Mouse (Mus musculus): ENCODE results near the gene Cep68. TPM values are rescaled to one million over a fixed set of nuclear protein-coding genes. Genes with fewer than 3 reads are reported as not detected.

The Cep68 gene
- polyA plus RNA-seq, 1 experiment, result 15.5 TPM

GRCm38 (mm10) chr11:20204870-20205446, 44.3 kb downstream of the Cep68 start:
- DNase-seq (ENCODE audit: low read depth), result no peak

GRCm38 (mm10) chr11:20204321-20204720, 44.9 kb downstream of the Cep68 start:
- no peak for DNase-seq (ENCODE audit: low read depth)

DNA sequence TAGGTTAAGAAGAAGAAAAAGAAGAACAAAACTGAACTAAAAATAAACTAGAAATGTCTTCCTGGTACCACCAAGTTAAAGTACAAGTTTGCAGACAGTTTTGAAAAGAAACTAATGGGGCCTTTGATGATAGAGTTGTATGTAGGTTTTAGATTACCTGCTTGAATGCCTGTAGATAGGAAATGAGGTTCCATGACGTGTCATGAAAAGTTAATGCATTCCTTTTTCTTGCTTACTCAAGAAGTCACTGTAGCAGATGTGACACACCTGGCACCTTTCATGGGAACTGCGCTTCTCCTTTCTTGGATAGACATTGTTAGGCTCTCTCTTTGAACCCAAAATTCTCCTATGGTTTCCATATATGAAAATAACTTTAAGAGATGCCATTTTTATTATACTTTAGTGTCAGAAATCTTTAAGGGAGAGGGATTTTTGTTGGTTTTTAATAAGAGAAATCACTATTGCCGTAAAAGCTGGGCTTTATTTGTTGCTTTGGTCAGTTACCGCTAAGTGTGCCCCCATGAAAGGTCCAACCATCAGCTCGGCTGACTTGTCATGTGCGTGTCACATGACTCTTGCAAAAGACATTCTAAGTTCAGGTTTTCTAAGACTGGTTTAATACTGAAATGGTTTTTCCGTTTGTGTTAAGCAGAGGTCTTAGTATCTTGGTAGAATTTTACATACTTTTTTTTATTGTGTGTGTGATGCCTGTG, 46.8 kb downstream of the Cep68 start:
- no peak for DNase-seq (ENCODE audit: low read depth)

GRCm38 (mm10) chr11:20201661-20202101, 47.5 kb downstream of the Cep68 start:
- DNase-seq (ENCODE audit: low read depth), result no peak

DNA sequence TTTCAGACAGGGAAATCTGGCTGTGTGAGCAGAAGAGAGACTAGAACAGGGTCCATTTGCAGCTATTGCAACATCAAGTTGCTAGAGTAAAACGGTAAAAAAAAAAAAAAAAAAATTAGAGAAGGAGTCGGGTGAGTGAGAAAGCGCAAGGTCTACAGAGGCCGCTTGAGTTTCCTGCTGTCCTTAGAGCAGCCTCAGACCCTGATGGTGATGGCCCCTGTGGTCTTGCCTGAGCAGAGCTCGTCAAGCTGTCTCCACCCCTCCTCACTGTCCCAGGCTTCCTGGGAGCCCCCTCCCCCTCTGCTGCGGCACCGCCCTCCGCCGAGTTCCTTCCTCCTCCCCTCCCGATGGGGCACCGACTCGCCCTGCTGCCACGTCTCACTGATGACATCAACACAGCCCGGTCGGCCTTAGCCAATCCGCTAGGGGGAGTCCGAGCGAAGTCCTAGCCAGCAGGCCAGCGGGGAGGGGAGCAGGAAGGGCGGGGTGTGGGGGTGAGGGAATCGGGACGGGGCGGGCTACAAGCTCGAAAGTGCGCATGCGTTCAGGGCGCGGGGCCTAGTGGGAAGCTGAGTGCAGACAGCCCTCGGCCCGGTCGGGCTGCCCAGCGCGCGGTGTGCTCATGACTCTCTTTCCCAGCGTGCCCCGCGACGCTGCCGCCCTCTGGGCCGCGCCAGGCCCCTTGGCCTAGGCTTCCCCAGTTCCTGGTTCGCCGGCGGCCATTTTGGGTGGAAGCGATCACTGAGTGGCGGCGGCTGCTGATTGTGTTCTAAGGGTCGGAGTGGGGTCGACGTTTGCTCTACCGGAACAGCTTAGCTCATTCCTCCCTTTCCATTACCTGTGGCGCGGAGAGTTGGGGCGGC, 48.3 kb downstream of the Cep68 start, which contains the start of gene Rab1a:
Gene Rab1a (plus strand): TSS at position 720 of the 863 bp plus-strand sequence.
- DNase-seq (ENCODE audit: low read depth), result peak; percentile 88

DNA sequence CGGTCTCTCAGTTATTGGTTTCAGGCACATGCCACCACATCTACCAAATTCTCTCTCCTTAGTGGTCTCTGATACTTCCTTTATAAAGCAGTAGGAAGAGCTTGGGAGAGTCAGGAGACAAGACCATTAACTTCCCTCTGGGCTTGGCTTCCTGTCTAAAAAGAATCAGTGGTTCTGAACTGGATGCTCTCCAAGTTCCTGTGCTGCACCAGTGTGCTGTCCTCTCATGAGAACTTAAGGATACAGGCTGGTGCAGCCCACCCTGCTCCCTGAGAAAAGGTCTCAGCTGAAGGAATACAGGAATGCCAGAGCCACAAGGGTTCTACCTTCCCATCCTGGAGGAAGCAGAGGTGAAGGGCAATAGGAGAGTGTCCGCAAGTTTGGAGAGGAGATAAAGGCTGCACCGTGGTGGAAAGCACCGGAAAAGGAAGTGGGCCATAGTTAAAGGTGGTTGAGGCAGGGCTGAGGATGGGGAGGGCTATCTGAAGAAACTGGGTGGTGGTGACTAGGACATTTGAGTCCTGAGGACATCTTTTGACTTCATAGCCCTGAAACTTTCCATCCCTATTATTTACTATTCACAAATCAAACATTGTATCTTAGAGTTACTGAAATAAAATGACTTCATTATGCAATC, 56.0 kb downstream of the Cep68 start:
- DNase-seq (ENCODE audit: low read depth), result no peak

DNA sequence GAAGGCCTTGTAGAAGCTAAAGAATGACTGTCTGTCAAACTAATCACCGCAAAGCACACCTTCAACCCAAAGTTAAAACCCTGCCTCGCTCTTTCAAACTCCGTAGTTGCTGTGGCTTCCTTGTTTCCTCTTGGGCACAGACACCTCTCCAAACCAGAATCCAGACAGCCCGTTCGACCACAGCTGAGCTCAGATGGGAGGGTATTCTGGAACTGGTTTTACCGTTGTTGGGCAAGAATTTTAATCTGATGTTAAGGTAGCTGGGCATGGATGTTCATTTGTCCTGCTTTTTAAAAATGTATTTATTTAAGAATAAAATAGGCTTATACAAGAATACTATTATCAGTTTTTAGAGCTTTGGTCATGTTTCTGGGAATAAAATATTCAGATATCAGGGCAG, 62.0 kb downstream of the Cep68 start:
- DNase-seq (ENCODE audit: low read depth), result peak; percentile 54

Other genes with a start within 250 kb of the Cep68 start
- gene Actr2, start 136.5 kb downstream of the Cep68 start, polyA plus RNA-seq (2012; rRNA removed), result 30.4 and 33.4 TPM in 2 replicates
- 61.5 and 72.3 TPM in 2 replicates for gene Rab1a, start 48.0 kb downstream of the Cep68 start, polyA plus RNA-seq (2012; rRNA removed)
- gene Slc1a4, start 83.3 kb upstream of the Cep68 start, polyA plus RNA-seq (2012; rRNA removed), result 5.2 and 7.1 TPM in 2 replicates

Measured in gonadal fat pad, adult 2 months (tissue).